Mouse (Mus musculus): Measurements from ENCODE around the gene Focad.

- no peak for TF ChIP-seq CTCF (IDR thresholded peaks at IDR 0.05; ENCODE audit: low read depth, low read length)
- TF ChIP-seq POLR2A (IDR thresholded peaks at IDR 0.05; ENCODE audit: borderline replicate concordance, low read depth, low read length) = no peak
Measured at GRCm38 (mm10) chr4:88082381-88082780, 12.0 kb upstream of the Focad start.
